8 mouse cellular contexts compared by ENCODE assay signal in genomic region chr5:134581146-134581545, GRCm38 (mm10). TPM values are rescaled to one million over a fixed set of nuclear protein-coding genes. Genes with fewer than 3 reads are reported as not detected.
DNase-seq lines count a peak whose midpoint lies in the region; ATAC-seq and TF ChIP-seq lines count a peak whose summit lies in the region.

Gene Rfc2, plus strand, starts transcription at chr5:134581366.

- no peak within 1 kb of the TSS for H3K9ac ChIP-seq in lung, embryonic 16.5 days (ENCODE audit: low read length)
- no peak within 1 kb of the TSS for H3K9ac ChIP-seq in heart, postnatal 0 days (replicated peaks; ENCODE audit: low read depth, low read length)

- 75% methylated on average over 5 of the region's 5 CpGs for WGBS in lung, embryonic 16.5 days
- WGBS in heart, postnatal 0 days, result 76% methylated on average over 5 of the region's 5 CpGs

- no peak for ATAC-seq in lung, embryonic 16.5 days (ENCODE audit: low read depth)
- ATAC-seq in heart, postnatal 0 days (ENCODE audit: insufficient read depth, low read depth), result no peak

- no peak for TF ChIP-seq POLR2A in embryonic fibroblast, embryonic 13.5 days (IDR thresholded peaks at IDR 0.05; ENCODE audit: low read depth, low read length)

- no peak within 1 kb of the TSS for H3K27ac ChIP-seq in lung, embryonic 16.5 days (ENCODE audit: low read length)
- H3K27ac ChIP-seq in embryonic fibroblast, embryonic 13.5 days (ENCODE audit: insufficient read depth, low read length), result no peak within 1 kb of the TSS
- H3K27ac ChIP-seq in heart, postnatal 0 days (ENCODE audit: low read depth), result no peak within 1 kb of the TSS

- H3K4me3 ChIP-seq in lung, embryonic 16.5 days (ENCODE audit: low read length), result no peak within 1 kb of the TSS
- no peak within 1 kb of the TSS for H3K4me3 ChIP-seq in embryonic fibroblast, embryonic 13.5 days (ENCODE audit: insufficient read depth, low read length)
- no peak within 1 kb of the TSS for H3K4me3 ChIP-seq in heart, postnatal 0 days (ENCODE audit: low read depth, low read length)
- H3K4me3 ChIP-seq in megakaryocyte, embryonic 14.5 days (replicated peaks), result peak within 1 kb of the TSS; percentile 65

- no peaks in the 10 kb centered on the region for H3K27me3 ChIP-seq in lung, embryonic 16.5 days (ENCODE audit: control insufficient read depth, insufficient read depth, low read depth, low read length)
- no peaks in the 10 kb centered on the region for H3K27me3 ChIP-seq in heart, postnatal 0 days (ENCODE audit: control insufficient read depth, insufficient read depth, low read length)
- no peaks in the 10 kb centered on the region for H3K27me3 ChIP-seq in megakaryocyte, embryonic 14.5 days (replicated peaks)

- DNase-seq in lung, postnatal 4 days, result no peak
- DNase-seq in heart, postnatal 0 days (ENCODE audit: low spot score), result no peak
- peak; percentile 60 for DNase-seq in kidney, postnatal 14 days
- no peak for DNase-seq in embryo, embryonic 10 days (ENCODE audit: low spot score)
- DNase-seq in cerebellum, postnatal 25 days, result no peak

- TF ChIP-seq EP300 in heart, postnatal 0 days (IDR thresholded peaks at IDR 0.05; ENCODE audit: low read depth), result no peak

- H3K4me2 ChIP-seq in lung, embryonic 16.5 days (ENCODE audit: low read depth, low read length), result no peak within 1 kb of the TSS
- H3K4me2 ChIP-seq in heart, postnatal 0 days (ENCODE audit: low read depth, low read length), result no peak within 1 kb of the TSS

- TF ChIP-seq CTCF in embryonic fibroblast, embryonic 13.5 days (IDR thresholded peaks at IDR 0.05; ENCODE audit: borderline replicate concordance, insufficient read depth, low read length), result no peak
- TF ChIP-seq CTCF in heart, postnatal 0 days (IDR thresholded peaks at IDR 0.05; ENCODE audit: low read depth), result no peak

- peaks cover 9% of the 10 kb centered on the region for H3K4me1 ChIP-seq in lung, embryonic 16.5 days (replicated peaks; ENCODE audit: control insufficient read depth, insufficient read depth, low read length)
- no peaks in the 10 kb centered on the region; the same call in 1 of the 2 replicates for H3K4me1 ChIP-seq in embryonic fibroblast, embryonic 13.5 days (ENCODE audit: control insufficient read depth, insufficient read depth, low read length)
- H3K4me1 ChIP-seq in heart, postnatal 0 days (ENCODE audit: control insufficient read depth, insufficient read depth), result peaks cover 9% of the 10 kb centered on the region
- peaks cover 43% of the 10 kb centered on the region for H3K4me1 ChIP-seq in megakaryocyte, embryonic 14.5 days

- no peaks in the 10 kb centered on the region for H3K36me3 ChIP-seq in lung, embryonic 16.5 days (ENCODE audit: control insufficient read depth, insufficient read depth, low read length)
- no peaks in the 10 kb centered on the region for H3K36me3 ChIP-seq in heart, postnatal 0 days (replicated peaks; ENCODE audit: control insufficient read depth, insufficient read depth, low read length)
- H3K36me3 ChIP-seq in megakaryocyte, embryonic 14.5 days (replicated peaks; ENCODE audit: low read length), result peaks cover 12% of the 10 kb centered on the region

- no peaks in the 10 kb centered on the region for H3K9me3 ChIP-seq in lung, embryonic 16.5 days (ENCODE audit: control insufficient read depth, low read length)
- H3K9me3 ChIP-seq in heart, postnatal 0 days (replicated peaks; ENCODE audit: control insufficient read depth, low read length), result no peaks in the 10 kb centered on the region
- H3K9me3 ChIP-seq in megakaryocyte, embryonic 14.5 days, result no peaks in the 10 kb centered on the region

RNA-seq across cellular contexts. Expression of gene Rfc2, which starts in this region (rescaled TPM):
- polyA plus RNA-seq in lung, embryonic 16.5 days (2015; fragmentation: Nextera tagmentation; extraction: Ambion mirVana), result 255 and 270 TPM in 2 replicates
- 64.6 and 81.8 TPM in 2 replicates for polyA plus RNA-seq in embryonic fibroblast, embryonic 13.5 days (2011; ENCODE audit: insufficient read length, low read depth, missing spikeins)
- 53.1 and 64.6 TPM in 2 replicates for total RNA-seq in heart, postnatal 0 days (2014; rRNA removed; ENCODE audit: low replicate concordance)
- 92.1 and 99.5 TPM in 2 replicates for polyA plus RNA-seq in heart, postnatal 0 days (2015; fragmentation: Nextera tagmentation; extraction: Ambion mirVana)
- 9.1 and 35.0 TPM in 2 replicates for polyA plus RNA-seq in megakaryocyte, embryonic 14.5 days (2012; ENCODE audit: insufficient read depth, low replicate concordance)
